Mouse (Mus musculus) heart, embryonic 15.5 days (tissue): ENCODE data around the gene Utp11. TPM values are rescaled to one million over a fixed set of nuclear protein-coding genes. Genes with fewer than 3 reads are reported as not detected.

ENCODE experiments used
- ATAC-seq: fragments of 200-750 bp; cut with Nextera tagmentation; replicated peaks from 2 replicates; pipeline ENCODE4 v1.8.0; 2017; ENCODE audit warnings: low read depth, moderate TSS enrichment; ENCODE audit not compliant: insufficient number of reproducible peaks, insufficient read depth, low FRiP score
- H3K27ac ChIP-seq: fragments of 300-500 bp; sonication (generic); 2 replicates; pipeline ENCODE4 v1.5.1; 2015; ENCODE audit warnings: mild to moderate bottlenecking, inconsistent platforms
- H3K27me3 ChIP-seq: fragments of 300-500 bp; sonication (generic); 2 replicates; pipeline ENCODE4 v1.6.1; 2015; ENCODE audit warnings: inconsistent platforms
- H3K36me3 ChIP-seq: fragments of 300-500 bp; sonication (generic); 2 replicates; pipeline ENCODE4 v1.6.1; 2015; ENCODE audit warnings: mild to moderate bottlenecking, inconsistent platforms
- H3K4me1 ChIP-seq: fragments of 300-500 bp; sonication (generic); replicated peaks from 2 replicates; pipeline ENCODE4 v1.6.1; 2015; ENCODE audit warnings: inconsistent platforms
- H3K4me2 ChIP-seq: fragments of 300-500 bp; sonication (generic); 2 replicates; pipeline ENCODE4 v1.6.1; 2015; ENCODE audit warnings: inconsistent platforms, mild to moderate bottlenecking, moderate library complexity
- H3K4me3 ChIP-seq: fragments of 300-500 bp; sonication (generic); 2 replicates; pipeline ENCODE4 v1.5.1; 2015; ENCODE audit warnings: mild to moderate bottlenecking, inconsistent platforms
- H3K9ac ChIP-seq: fragments of 300-500 bp; sonication (generic); 2 replicates; pipeline ENCODE4 v1.6.1; 2015; ENCODE audit warnings: mild to moderate bottlenecking, inconsistent platforms
- H3K9me3 ChIP-seq: fragments of 300-500 bp; sonication (generic); replicated peaks from 2 replicates; pipeline ENCODE4 v1.6.1; 2016; ENCODE audit warnings: inconsistent platforms
- WGBS: fragments of 180-500 bp; shearing (Covaris S2); methylation state at CpG from one replicate; pipeline ENCODE4 v1.1.7; 2015; ENCODE audit warnings: mixed read lengths; 5-methylcytosine and 5-hydroxymethylcytosine counted together
- polyA plus RNA-seq: library from polyadenylated mRNA; unstranded; fragments of >200 nt; fragmentation: Nextera tagmentation; extraction: Ambion mirVana; gene quantifications from 2 replicates; pipeline ENCODE4 v1.2.1, GENCODE M21; 2015

Utp11 gene
- polyA plus RNA-seq, 1 experiment from 2014 or later: 47.5 TPM

- Histone ChIP-seq H3K27me3 (peaks cover 94% of the 10 kb centered on the region), H3K9ac (no peak overlapping the region), H3K4me1 (peaks cover 18% of the 10 kb centered on the region), H3K9me3 (no peaks in the 10 kb centered on the region), H3K4me2 (no peak overlapping the region), H3K27ac (no peak overlapping the region), H3K4me3 (no peak overlapping the region), H3K36me3 (no peaks in the 10 kb centered on the region)
- no peak for ATAC-seq
- 20% methylated on average over 8 of the region's 8 CpGs for WGBS
Observed at GRCm38 (mm10) chr4:124668078-124668477, 25.3 kb downstream of the Utp11 start.

- ATAC-seq: no peak
- Histone ChIP-seq H3K27me3 (peaks cover 94% of the 10 kb centered on the region), H3K4me2 (no peak overlapping the region), H3K4me1 (peaks cover 13% of the 10 kb centered on the region), H3K9ac (no peak overlapping the region), H3K4me3 (no peak overlapping the region), H3K9me3 (no peaks in the 10 kb centered on the region), H3K27ac (no peak overlapping the region), H3K36me3 (no peaks in the 10 kb centered on the region)
- 49% methylated on average over 14 of the region's 14 CpGs for WGBS
Observed at GRCm38 (mm10) chr4:124667476-124668033, 25.8 kb downstream of the Utp11 start.

GRCm38 (mm10) chr4:124664604-124665003 is 28.8 kb downstream of the Utp11 start:
- no peaks in the 10 kb centered on the region for H3K36me3 ChIP-seq
- H3K27me3 ChIP-seq: peaks cover 98% of the 10 kb centered on the region
- no peak overlapping the region for H3K27ac ChIP-seq
- H3K9me3 ChIP-seq: no peaks in the 10 kb centered on the region
- WGBS: 69% methylated on average over 15 of the region's 15 CpGs
- H3K4me1 ChIP-seq: 0 out of 2 replicates have a peak, but pooled peaks cover 3% of the 10 kb centered on the region
- H3K4me2 ChIP-seq: no peak overlapping the region
- H3K4me3 ChIP-seq: no peak overlapping the region
- no peak for ATAC-seq
- no peak overlapping the region for H3K9ac ChIP-seq

- peaks cover 98% of the 10 kb centered on the region for H3K27me3 ChIP-seq
- WGBS: 72% methylated on average over 9 of the region's 9 CpGs
- no peaks in the 10 kb centered on the region for H3K9me3 ChIP-seq
- no peak for ATAC-seq
- peaks cover 8% of the 10 kb centered on the region for H3K4me1 ChIP-seq
- no peaks in the 10 kb centered on the region for H3K36me3 ChIP-seq
- H3K4me3 ChIP-seq: no peak overlapping the region
- H3K4me2 ChIP-seq: no peak overlapping the region
- H3K9ac ChIP-seq: no peak overlapping the region
- H3K27ac ChIP-seq: no peak overlapping the region
Observed at GRCm38 (mm10) chr4:124664185-124664584, 29.2 kb downstream of the Utp11 start.

GRCm38 (mm10) chr4:124663034-124663433 is 30.4 kb downstream of the Utp11 start:
- WGBS: 45% methylated on average over 3 of the region's 3 CpGs
- no peak overlapping the region for H3K4me3 ChIP-seq

GRCm38 (mm10) chr4:124660603-124661002 is 32.8 kb downstream of the Utp11 start:
- Histone ChIP-seq H3K27ac (no peak overlapping the region), H3K9me3 (no peaks in the 10 kb centered on the region), H3K9ac (no peak overlapping the region), H3K4me3 (no peak overlapping the region), H3K4me1 (peaks cover 34% of the 10 kb centered on the region), H3K36me3 (no peaks in the 10 kb centered on the region), H3K27me3 (peaks cover 95% of the 10 kb centered on the region), H3K4me2 (no peak overlapping the region)
- ATAC-seq: no peak
- 54% methylated on average over 3 of the region's 3 CpGs for WGBS

More at GRCm38 (mm10) chr4:124663034-124663433, 30.4 kb downstream of the Utp11 start:
- no peaks in the 10 kb centered on the region for H3K9me3 ChIP-seq
- H3K27me3 ChIP-seq: peaks cover 97% of the 10 kb centered on the region
- no peaks in the 10 kb centered on the region for H3K36me3 ChIP-seq
- H3K9ac ChIP-seq: no peak overlapping the region
- peaks cover 16% of the 10 kb centered on the region for H3K4me1 ChIP-seq
- ATAC-seq: no peak
- H3K27ac ChIP-seq: no peak overlapping the region
- H3K4me2 ChIP-seq: no peak overlapping the region

- Histone ChIP-seq H3K27me3 (peaks cover 95% of the 10 kb centered on the region), H3K4me2 (peak overlapping the region; percentile 59), H3K4me1 (peaks cover 34% of the 10 kb centered on the region), H3K27ac (no peak overlapping the region), H3K9ac (no peak overlapping the region), H3K9me3 (no peaks in the 10 kb centered on the region), H3K36me3 (no peaks in the 10 kb centered on the region), H3K4me3 (peak overlapping the region; percentile 75)
- 3% methylated on average over 68 of the region's 68 CpGs for WGBS
- ATAC-seq: no peak
Observed at GRCm38 (mm10) chr4:124659251-124660217, 33.9 kb downstream of the Utp11 start.

- H3K36me3 ChIP-seq: no peaks in the 10 kb centered on the region
Observed at GRCm38 (mm10) chr4:124658412-124658851, 35.0 kb downstream of the Utp11 start.

GRCm38 (mm10) chr4:124657781-124658180 is 35.6 kb downstream of the Utp11 start:
- Histone ChIP-seq H3K36me3 (no peaks in the 10 kb centered on the region), H3K27ac (no peak overlapping the region), H3K27me3 (peaks cover 89% of the 10 kb centered on the region), H3K4me1 (peaks cover 40% of the 10 kb centered on the region), H3K4me3 (peak overlapping the region; percentile 75), H3K4me2 (peak overlapping the region; percentile 99), H3K9ac (peak overlapping the region; percentile 40; the same call in 1 of the 2 replicates), H3K9me3 (no peaks in the 10 kb centered on the region)
- ATAC-seq: no peak
- under 1% methylated on average over 47 of the region's 61 CpGs for whole genome bisulfite sequencing

More at GRCm38 (mm10) chr4:124658412-124658851, 35.0 kb downstream of the Utp11 start:
- Histone ChIP-seq H3K4me1 (peaks cover 36% of the 10 kb centered on the region), H3K9me3 (no peaks in the 10 kb centered on the region), H3K27me3 (peaks cover 94% of the 10 kb centered on the region), H3K27ac (no peak overlapping the region), H3K4me2 (peak overlapping the region; percentile 99), H3K4me3 (peak overlapping the region; percentile 75), H3K9ac (no peak overlapping the region)
- ATAC-seq: no peak
- 2% methylated on average over 39 of the region's 39 CpGs for WGBS

- no peak overlapping the region for H3K27ac ChIP-seq
- H3K9me3 ChIP-seq: no peaks in the 10 kb centered on the region
- peak; percentile 84 for ATAC-seq
- peak overlapping the region; percentile 75 for H3K4me3 ChIP-seq
- peaks cover 82% of the 10 kb centered on the region for H3K27me3 ChIP-seq
- peak overlapping the region; percentile 55 for H3K9ac ChIP-seq
- H3K4me2 ChIP-seq: peak overlapping the region; percentile 99
- under 1% methylated on average over 84 of the region's 92 CpGs for WGBS
- peaks cover 47% of the 10 kb centered on the region for H3K4me1 ChIP-seq
- H3K36me3 ChIP-seq: no peaks in the 10 kb centered on the region
Observed at GRCm38 (mm10) chr4:124656854-124657650, 36.3 kb downstream of the Utp11 start.

- Histone ChIP-seq H3K4me3 (peak within 1 kb of the TSS; percentile 75), H3K4me2 (peak within 1 kb of the TSS; percentile 99), H3K9me3 (no peaks in the 10 kb centered on the region), H3K27ac (no peak within 1 kb of the TSS), H3K36me3 (no peaks in the 10 kb centered on the region), H3K27me3 (peaks cover 76% of the 10 kb centered on the region), H3K9ac (peak within 1 kb of the TSS; percentile 55), H3K4me1 (peaks cover 48% of the 10 kb centered on the region)
- 3% methylated on average over 15 of the region's 15 CpGs for WGBS
- no peak for ATAC-seq
Observed at GRCm38 (mm10) chr4:124656518-124656853, 36.9 kb downstream of the Utp11 start, which contains the start of gene Pou3f1. Gene Pou3f1, plus strand, starts transcription at chr4:124656807.
